Mouse (Mus musculus): Measurements from ENCODE around the gene Ar.

GRCm38 (mm10) chrX:98148531-98149342 lies at the start of gene Ar:
- TF ChIP-seq CHD2 (IDR thresholded peaks at IDR 0.05; ENCODE audit: low read depth, low read length): no peak
- TF ChIP-seq MAFK (IDR thresholded peaks at IDR 0.05; ENCODE audit: insufficient read depth, low read depth, low read length): no peak
- no peak for TF ChIP-seq HCFC1 (IDR thresholded peaks at IDR 0.05; ENCODE audit: borderline replicate concordance, insufficient read depth, low read length)

Measured in ES-E14 (cell line).